ENCODE assay signal across 8 mouse cellular contexts in genomic region chr2:26309739-26310138, GRCm38 (mm10). TPM values are rescaled to one million over a fixed set of nuclear protein-coding genes. Genes with fewer than 3 reads are reported as not detected.
DNase-seq lines count a peak whose midpoint lies in the region; ATAC-seq lines count a peak whose summit lies in the region.

No protein-coding gene starts in this region.

- intact Hi-C loops in left cerebral cortex, postnatal 25 days (cut with DNase I), result loop anchor here (10.0 kb wide), 1 partner anchor 595 kb away; the partner anchor contains the start of gene Surf6

- H3K4me2 ChIP-seq in heart, embryonic 13.5 days, result peak overlapping the region; percentile 44
- no peak overlapping the region; the same call in 1 of the 2 replicates for H3K4me2 ChIP-seq in hindbrain, embryonic 12.5 days (replicated peaks)
- H3K4me2 ChIP-seq in liver, embryonic 11.5 days, result no peak overlapping the region

- WGBS in heart, embryonic 13.5 days, result 14% methylated on average over 10 of the region's 10 CpGs
- WGBS in hindbrain, embryonic 12.5 days, result 16% methylated on average over 10 of the region's 10 CpGs
- 45% methylated on average over 10 of the region's 10 CpGs for WGBS in liver, embryonic 11.5 days

- peak overlapping the region; percentile 37; the same call in 1 of the 2 replicates for H3K9ac ChIP-seq in heart, embryonic 13.5 days
- H3K9ac ChIP-seq in hindbrain, embryonic 12.5 days, result no peak overlapping the region
- H3K9ac ChIP-seq in liver, embryonic 11.5 days (ENCODE audit: low read depth, low read length), result no peak overlapping the region

- no peak for DNase-seq in heart, adult 9 months (ENCODE audit: low spot score in 2 of 2)
- DNase-seq in liver, embryonic 11.5 days (ENCODE audit: low spot score), result no peak
- peak; percentile 34 for DNase-seq in skeletal muscle tissue, adult 2 months (ENCODE audit: low read depth, low spot score)
- no peak for DNase-seq in spleen, adult 12 weeks (ENCODE audit: low spot score)
- no peak for DNase-seq in layer of hippocampus, adult 18-20 months (ENCODE audit: low spot score in 2 of 2)
- DNase-seq in left cerebral cortex, postnatal 25 days (ENCODE audit: low spot score in 2 of 2), result no peak

- peaks cover 38% of the 10 kb centered on the region for H3K4me1 ChIP-seq in heart, embryonic 13.5 days
- H3K4me1 ChIP-seq in hindbrain, embryonic 12.5 days, result peaks cover 19% of the 10 kb centered on the region
- H3K4me1 ChIP-seq in liver, embryonic 11.5 days (replicated peaks; ENCODE audit: control insufficient read depth, insufficient read depth, low read length), result peaks cover 6% of the 10 kb centered on the region

- H3K27me3 ChIP-seq in heart, embryonic 13.5 days (replicated peaks), result no peaks in the 10 kb centered on the region
- H3K27me3 ChIP-seq in hindbrain, embryonic 12.5 days, result no peaks in the 10 kb centered on the region; the same call in 1 of the 2 replicates
- H3K27me3 ChIP-seq in liver, embryonic 11.5 days (replicated peaks; ENCODE audit: control insufficient read depth, insufficient read depth, low read length), result no peaks in the 10 kb centered on the region

- ATAC-seq in heart, embryonic 13.5 days (ENCODE audit: extremely low read depth, insufficient number of reproducible peaks, low FRiP score, low TSS enrichment), result no peak
- ATAC-seq in hindbrain, embryonic 12.5 days (ENCODE audit: low FRiP score), result peak; percentile 49
- no peak for ATAC-seq in liver, embryonic 11.5 days (replicated peaks; ENCODE audit: low FRiP score)

- H3K9me3 ChIP-seq in heart, embryonic 13.5 days, result no peaks in the 10 kb centered on the region
- H3K9me3 ChIP-seq in hindbrain, embryonic 12.5 days (replicated peaks), result no peaks in the 10 kb centered on the region
- no peaks in the 10 kb centered on the region for H3K9me3 ChIP-seq in liver, embryonic 11.5 days (ENCODE audit: control insufficient read depth, low read length)

- no peak overlapping the region for H3K4me3 ChIP-seq in heart, embryonic 13.5 days
- no peak overlapping the region for H3K4me3 ChIP-seq in hindbrain, embryonic 12.5 days
- no peak overlapping the region for H3K4me3 ChIP-seq in liver, embryonic 11.5 days (ENCODE audit: low read depth, low read length)

- H3K27ac ChIP-seq in heart, embryonic 13.5 days (replicated peaks), result peak overlapping the region; percentile 87
- H3K27ac ChIP-seq in hindbrain, embryonic 12.5 days, result peak overlapping the region; percentile 77
- H3K27ac ChIP-seq in liver, embryonic 11.5 days (ENCODE audit: low read depth, low read length), result peak overlapping the region; percentile 68

- H3K36me3 ChIP-seq in heart, embryonic 13.5 days, result no peaks in the 10 kb centered on the region
- H3K36me3 ChIP-seq in hindbrain, embryonic 12.5 days, result no peaks in the 10 kb centered on the region
- H3K36me3 ChIP-seq in liver, embryonic 11.5 days (ENCODE audit: control insufficient read depth, insufficient read depth, low read length), result no peaks in the 10 kb centered on the region

RNA-seq across cellular contexts. Expression of gene Gpsm1, which starts 5.6 kb away (rescaled TPM):
- polyA plus RNA-seq in heart, embryonic 13.5 days (2015; fragmentation: Nextera tagmentation; extraction: Ambion mirVana), result 37.3 TPM in 2 replicates
- 125 and 133 TPM in 2 replicates for polyA plus RNA-seq in hindbrain, embryonic 12.5 days (2016; fragmentation: Nextera tagmentation; extraction: Ambion mirVana)
- polyA plus RNA-seq in liver, embryonic 11.5 days (2014; fragmentation: Nextera tagmentation; extraction: Ambion mirVana), result 17.0 and 18.9 TPM in 2 replicates
- total RNA-seq in layer of hippocampus, adult 18-20 months (2021), result 10 to 100 TPM; 37.4 to 38.4 TPM
- 10 to 100 TPM; 48.7 to 51.4 TPM for total RNA-seq in left cerebral cortex, postnatal 25 days (2021)

RNA-seq across cellular contexts. Expression of gene Ccdc187, which starts 15.4 kb away (rescaled TPM):
- 0.10 and 0.24 TPM in 2 replicates for polyA plus RNA-seq in heart, embryonic 13.5 days (2015; fragmentation: Nextera tagmentation; extraction: Ambion mirVana)
- 0.31 and 0.37 TPM in 2 replicates for polyA plus RNA-seq in hindbrain, embryonic 12.5 days (2016; fragmentation: Nextera tagmentation; extraction: Ambion mirVana)
- not detected in 2 replicates for polyA plus RNA-seq in liver, embryonic 11.5 days (2014; fragmentation: Nextera tagmentation; extraction: Ambion mirVana)
- total RNA-seq in layer of hippocampus, adult 18-20 months (2021), result under 1 TPM; 0.63 to 0.82 TPM
- total RNA-seq in left cerebral cortex, postnatal 25 days (2021), result 1 to 10 TPM in 1 of 2 experiments, under 1 TPM in 1; 0.57 to 4.3 TPM

RNA-seq across cellular contexts. Expression of gene Dnlz, which starts 42.2 kb away (rescaled TPM):
- polyA plus RNA-seq in heart, embryonic 13.5 days (2015; fragmentation: Nextera tagmentation; extraction: Ambion mirVana), result 27.5 and 28.7 TPM in 2 replicates
- polyA plus RNA-seq in hindbrain, embryonic 12.5 days (2016; fragmentation: Nextera tagmentation; extraction: Ambion mirVana), result 33.2 and 34.7 TPM in 2 replicates
- polyA plus RNA-seq in liver, embryonic 11.5 days (2014; fragmentation: Nextera tagmentation; extraction: Ambion mirVana), result 23.0 and 23.8 TPM in 2 replicates
- 10 to 100 TPM; 26.0 to 28.4 TPM for total RNA-seq in layer of hippocampus, adult 18-20 months (2021)
- 10 to 100 TPM; 28.0 to 28.4 TPM for total RNA-seq in left cerebral cortex, postnatal 25 days (2021)

RNA-seq across cellular contexts. Expression of gene Card9, which starts 51.0 kb away (rescaled TPM):
- 0.41 and 0.62 TPM in 2 replicates for polyA plus RNA-seq in heart, embryonic 13.5 days (2015; fragmentation: Nextera tagmentation; extraction: Ambion mirVana)
- 0.78 and 1.1 TPM in 2 replicates for polyA plus RNA-seq in hindbrain, embryonic 12.5 days (2016; fragmentation: Nextera tagmentation; extraction: Ambion mirVana)
- 1.1 and 1.7 TPM in 2 replicates for polyA plus RNA-seq in liver, embryonic 11.5 days (2014; fragmentation: Nextera tagmentation; extraction: Ambion mirVana)
- 1 to 10 TPM; 1.5 to 3.5 TPM for total RNA-seq in layer of hippocampus, adult 18-20 months (2021)
- 1 to 10 TPM; 2.6 to 3.3 TPM for total RNA-seq in left cerebral cortex, postnatal 25 days (2021)
